Mouse (Mus musculus): ENCODE measurements around the gene Csgalnact2. TPM values are rescaled to one million over a fixed set of nuclear protein-coding genes. Genes with fewer than 3 reads are reported as not detected.

Gene Csgalnact2
- polyA plus RNA-seq, 1 experiment from 2014 or later = 19.9 TPM

GRCm38 (mm10) chr6:118070321-118071012, 68.5 kb downstream of the Csgalnact2 start:
- Histone ChIP-seq H3K9ac (no peak overlapping the region), H3K4me2 (no peak overlapping the region), H3K36me3 (no peaks in the 10 kb centered on the region), H3K4me1 (peaks cover 15% of the 10 kb centered on the region), H3K27me3 (peaks cover 28% of the 10 kb centered on the region), H3K27ac (no peak overlapping the region), H3K4me3 (no peak overlapping the region), H3K9me3 (no peaks in the 10 kb centered on the region)
- WGBS = 72% methylated on average over 5 of the region's 5 CpGs
- ATAC-seq (ENCODE audit: insufficient number of reproducible peaks, low FRiP score, low TSS enrichment, low read depth) = no peak

DNA sequence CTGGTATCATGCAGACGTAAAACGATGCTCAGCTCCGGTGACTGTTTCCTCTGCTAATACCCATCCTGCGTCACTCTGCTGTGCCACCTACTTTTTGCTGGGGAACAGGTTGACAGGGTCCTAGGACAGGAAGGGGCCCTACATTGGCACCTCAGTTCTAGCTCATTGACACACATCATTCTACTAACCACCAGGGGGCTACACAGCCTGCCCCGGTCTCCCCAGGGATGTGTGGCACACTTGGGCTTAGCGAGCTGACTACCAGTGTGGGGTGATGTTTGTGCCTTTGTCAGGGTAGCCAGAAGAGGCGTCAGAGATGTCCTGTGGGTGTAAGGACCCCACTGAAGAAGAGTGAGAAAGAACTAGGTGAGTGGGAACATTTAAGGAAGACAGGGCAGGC, 71.2 kb downstream of the Csgalnact2 start:
- WGBS = 74% methylated on average over 7 of the region's 7 CpGs
- no peak for ATAC-seq (ENCODE audit: insufficient number of reproducible peaks, low FRiP score, low TSS enrichment, low read depth)
- peaks cover 45% of the 10 kb centered on the region for H3K27me3 ChIP-seq

GRCm38 (mm10) chr6:118066199-118067081, 72.5 kb downstream of the Csgalnact2 start:
- WGBS = 1% methylated on average over 38 of the region's 40 CpGs

More for the DNA sequence above, 71.2 kb downstream of the Csgalnact2 start:
- Histone ChIP-seq H3K4me3 (no peak overlapping the region), H3K9ac (no peak overlapping the region), H3K4me1 (peaks cover 14% of the 10 kb centered on the region), H3K9me3 (no peaks in the 10 kb centered on the region), H3K36me3 (no peaks in the 10 kb centered on the region), H3K4me2 (no peak overlapping the region), H3K27ac (no peak overlapping the region)

DNA sequence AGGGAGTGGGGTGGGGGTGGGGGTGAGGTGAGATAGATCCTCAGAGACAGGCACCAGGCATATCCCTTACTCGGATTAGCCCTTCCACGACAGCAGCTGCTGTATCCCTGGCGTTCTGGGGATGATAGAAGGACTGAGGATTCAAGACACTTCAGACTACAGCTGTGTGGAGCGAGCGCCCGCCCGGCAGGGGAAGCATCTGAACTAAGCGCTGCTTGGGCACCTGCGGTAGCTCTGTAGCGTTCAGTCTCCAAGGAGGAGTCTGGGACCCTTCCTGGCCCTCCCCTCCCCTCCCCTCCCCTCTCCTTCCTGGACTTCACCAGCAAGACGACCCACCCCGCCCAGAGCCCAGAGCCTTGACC, 73.1 kb downstream of the Csgalnact2 start:
- ATAC-seq (ENCODE audit: insufficient number of reproducible peaks, low FRiP score, low TSS enrichment, low read depth) = peak; percentile 20; the same call in 1 of the 2 replicates

More at GRCm38 (mm10) chr6:118066199-118067081, 72.5 kb downstream of the Csgalnact2 start:
- Histone ChIP-seq H3K4me2 (peak overlapping the region; percentile 83), H3K36me3 (no peaks in the 10 kb centered on the region), H3K9me3 (no peaks in the 10 kb centered on the region), H3K27ac (no peak overlapping the region), H3K4me3 (peak overlapping the region; percentile 41), H3K27me3 (peaks cover 45% of the 10 kb centered on the region), H3K9ac (peak overlapping the region; percentile 10; the same call in 1 of the 2 replicates), H3K4me1 (peaks cover 14% of the 10 kb centered on the region)
- ATAC-seq (ENCODE audit: insufficient number of reproducible peaks, low FRiP score, low TSS enrichment, low read depth) = peak; percentile 67

GRCm38 (mm10) chr6:118064968-118065530, 73.9 kb downstream of the Csgalnact2 start:
- no peak overlapping the region for H3K4me3 ChIP-seq
- peaks cover 45% of the 10 kb centered on the region for H3K27me3 ChIP-seq
- H3K27ac ChIP-seq = no peak overlapping the region
- H3K9ac ChIP-seq = no peak overlapping the region
- H3K4me1 ChIP-seq = peaks cover 14% of the 10 kb centered on the region
- no peaks in the 10 kb centered on the region for H3K9me3 ChIP-seq
- no peak overlapping the region for H3K4me2 ChIP-seq
- H3K36me3 ChIP-seq = no peaks in the 10 kb centered on the region
- 10% methylated on average over 7 of the region's 7 CpGs for WGBS
- no peak for ATAC-seq (ENCODE audit: insufficient number of reproducible peaks, low FRiP score, low TSS enrichment, low read depth)

More for the DNA sequence above, 73.1 kb downstream of the Csgalnact2 start:
- Histone ChIP-seq H3K4me3 (peak overlapping the region; percentile 41), H3K9me3 (no peaks in the 10 kb centered on the region), H3K27ac (no peak overlapping the region), H3K27me3 (peaks cover 45% of the 10 kb centered on the region), H3K4me2 (peak overlapping the region; percentile 83), H3K4me1 (peaks cover 14% of the 10 kb centered on the region), H3K9ac (no peak overlapping the region), H3K36me3 (no peaks in the 10 kb centered on the region)
- WGBS = under 1% methylated on average over 12 of the region's 12 CpGs

- no peak for ATAC-seq (ENCODE audit: insufficient number of reproducible peaks, low FRiP score, low TSS enrichment, low read depth)
- Histone ChIP-seq H3K36me3 (no peaks in the 10 kb centered on the region), H3K27ac (no peak overlapping the region), H3K4me2 (no peak overlapping the region), H3K4me1 (peaks cover 14% of the 10 kb centered on the region), H3K9ac (no peak overlapping the region), H3K4me3 (no peak overlapping the region), H3K9me3 (no peaks in the 10 kb centered on the region), H3K27me3 (peaks cover 45% of the 10 kb centered on the region)
- WGBS = 68% methylated on average over 5 of the region's 5 CpGs
Measured at GRCm38 (mm10) chr6:118063266-118063665, 75.7 kb downstream of the Csgalnact2 start.

- H3K36me3 ChIP-seq = no peaks in the 10 kb centered on the region
- no peaks in the 10 kb centered on the region for H3K9me3 ChIP-seq
- peaks cover 25% of the 10 kb centered on the region for H3K27me3 ChIP-seq
- H3K27ac ChIP-seq = no peak overlapping the region
- WGBS = 89% methylated on average over 4 of the region's 4 CpGs
- H3K4me3 ChIP-seq = no peak overlapping the region
- H3K9ac ChIP-seq = no peak overlapping the region
- H3K4me2 ChIP-seq = no peak overlapping the region
- no peak for ATAC-seq (ENCODE audit: insufficient number of reproducible peaks, low FRiP score, low TSS enrichment, low read depth)
- H3K4me1 ChIP-seq = peaks cover 9% of the 10 kb centered on the region
Measured at GRCm38 (mm10) chr6:118061266-118061665, 77.7 kb downstream of the Csgalnact2 start.

Small RNAs within 50 kb of the gene (microRNA-seq; reads per million reads assigned to microRNA genes)
- not detected for gene Mir7044

Other genes with a start within 250 kb of the Csgalnact2 start
- 627 and 632 TPM in 2 replicates for gene Hnrnpf, start 238.8 kb downstream of the Csgalnact2 start, polyA plus RNA-seq (2015; fragmentation: Nextera tagmentation; extraction: Ambion mirVana)
- 3.4 and 4.3 TPM in 2 replicates for gene Fxyd4, start 201.4 kb downstream of the Csgalnact2 start, polyA plus RNA-seq (2015; fragmentation: Nextera tagmentation; extraction: Ambion mirVana)
- 0.14 and 0.17 TPM in 2 replicates for gene Rasgef1a, start 127.7 kb downstream of the Csgalnact2 start, polyA plus RNA-seq (2015; fragmentation: Nextera tagmentation; extraction: Ambion mirVana)
- gene Ret, start 58.6 kb upstream of the Csgalnact2 start, polyA plus RNA-seq (2015; fragmentation: Nextera tagmentation; extraction: Ambion mirVana) = 0.66 and 0.73 TPM in 2 replicates